Mouse (Mus musculus) hindbrain, embryonic 11.5 days (tissue): Measurements from ENCODE around the gene Rras2. TPM values are rescaled to one million over a fixed set of nuclear protein-coding genes. Genes with fewer than 3 reads are reported as not detected.

Source experiments
- ATAC-seq: fragments of 200-750 bp; cut with Nextera tagmentation; 2 replicates; pipeline ENCODE4 v1.8.0; 2017; ENCODE audit warnings: mild to moderate bottlenecking, moderate TSS enrichment, moderate library complexity; ENCODE audit not compliant: low FRiP score
- DNase-seq: peaks from one replicate; pipeline ENCODE4 v3.0.0-alpha.2; 2015; ENCODE audit warnings: low spot score
- H3K27ac ChIP-seq: fragments of 300-500 bp; sonication (generic); 2 replicates; pipeline ENCODE4 v1.5.1; 2014; ENCODE audit warnings: mild to moderate bottlenecking, low read depth, low read length
- H3K27me3 ChIP-seq: fragments of 300-500 bp; sonication (generic); 2 replicates; pipeline ENCODE4 v1.6.1; 2014; ENCODE audit warnings: mild to moderate bottlenecking, low read length, moderate library complexity, mixed read lengths; ENCODE audit not compliant: control insufficient read depth, insufficient read depth
- H3K36me3 ChIP-seq: fragments of 300-500 bp; sonication (generic); 2 replicates; pipeline ENCODE4 v1.6.1; 2014; ENCODE audit warnings: mild to moderate bottlenecking, low read length, moderate library complexity, mixed read lengths; ENCODE audit not compliant: control insufficient read depth, insufficient read depth
- H3K4me1 ChIP-seq: fragments of 300-500 bp; sonication (generic); replicated peaks from 2 replicates; pipeline ENCODE4 v1.6.1; 2014; ENCODE audit warnings: low read length, mixed read lengths; ENCODE audit not compliant: control insufficient read depth, insufficient read depth
- H3K4me2 ChIP-seq: fragments of 300-500 bp; sonication (generic); replicated peaks from 2 replicates; pipeline ENCODE4 v1.6.1; 2014; ENCODE audit warnings: mild to moderate bottlenecking, low read depth, low read length
- H3K4me3 ChIP-seq: fragments of 300-500 bp; sonication (generic); 2 replicates; pipeline ENCODE4 v1.5.1; 2014; ENCODE audit warnings: low read depth, low read length
- H3K9ac ChIP-seq: fragments of 300-500 bp; sonication (generic); 2 replicates; pipeline ENCODE4 v1.6.1; 2014; ENCODE audit warnings: low read depth, low read length
- H3K9me3 ChIP-seq: fragments of 300-500 bp; sonication (generic); 2 replicates; pipeline ENCODE4 v1.6.1; 2016; ENCODE audit warnings: low read length; ENCODE audit not compliant: control insufficient read depth
- WGBS: fragments of 180-500 bp; shearing (Covaris S2); extraction: QIAGEN DNeasy Blood & Tissue Kit; methylation state at CpG from one replicate; pipeline ENCODE4 v1.1.7; 2014; 5-methylcytosine and 5-hydroxymethylcytosine counted together
- polyA plus RNA-seq: library from polyadenylated mRNA; unstranded; fragments of >200 nt; fragmentation: Nextera tagmentation; extraction: Ambion mirVana; gene quantifications from 2 replicates; pipeline ENCODE4 v1.2.1, GENCODE M21; 2014

The Rras2 gene
- polyA plus RNA-seq, 1 experiment from 2014 or later = 24.3 TPM

DNA sequence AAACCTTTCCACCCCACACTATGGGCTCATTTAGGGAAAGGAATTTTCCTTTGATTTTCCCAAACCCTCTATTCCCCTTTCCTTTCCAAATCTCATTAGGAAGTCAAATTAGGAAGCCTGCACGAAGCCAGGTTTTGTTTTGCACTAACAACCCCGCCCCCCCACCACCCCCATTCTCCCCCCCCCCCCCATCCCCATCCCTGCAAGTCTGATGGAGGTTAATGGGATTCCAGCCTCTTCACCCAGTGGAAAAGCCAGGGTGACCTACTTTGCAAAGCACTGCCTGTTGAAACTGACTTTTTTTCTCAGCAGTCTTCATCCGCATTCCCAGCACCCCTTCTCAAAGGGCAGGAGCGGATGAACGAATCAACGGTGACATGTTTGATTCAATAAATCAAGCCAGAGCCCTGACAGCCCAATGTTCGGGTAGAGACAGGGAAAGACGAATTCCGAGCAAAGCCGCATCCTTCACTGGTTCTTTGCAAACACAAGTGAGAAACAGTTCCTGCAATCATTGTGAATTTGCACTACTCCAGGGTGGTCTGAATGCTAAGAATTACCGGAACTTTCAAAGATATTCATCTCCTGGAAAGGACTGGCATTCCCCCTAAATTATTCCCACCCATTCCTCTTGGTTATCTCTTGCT lies 97.4 kb downstream of the Rras2 start:
- no peaks in the 10 kb centered on the region for H3K27me3 ChIP-seq
- no peaks in the 10 kb centered on the region for H3K36me3 ChIP-seq
- no peak overlapping the region; the same call in 1 of the 2 replicates for H3K9ac ChIP-seq
- peak overlapping the region; percentile 26 for H3K4me3 ChIP-seq
- peak overlapping the region; percentile 46 for H3K4me2 ChIP-seq
- no peaks in the 10 kb centered on the region for H3K9me3 ChIP-seq
- H3K4me1 ChIP-seq = no peaks in the 10 kb centered on the region
- 5% methylated on average over 11 of the region's 11 CpGs for WGBS
- ATAC-seq (no peak), DNase-seq (no peak)
- H3K27ac ChIP-seq = no peak overlapping the region

DNA sequence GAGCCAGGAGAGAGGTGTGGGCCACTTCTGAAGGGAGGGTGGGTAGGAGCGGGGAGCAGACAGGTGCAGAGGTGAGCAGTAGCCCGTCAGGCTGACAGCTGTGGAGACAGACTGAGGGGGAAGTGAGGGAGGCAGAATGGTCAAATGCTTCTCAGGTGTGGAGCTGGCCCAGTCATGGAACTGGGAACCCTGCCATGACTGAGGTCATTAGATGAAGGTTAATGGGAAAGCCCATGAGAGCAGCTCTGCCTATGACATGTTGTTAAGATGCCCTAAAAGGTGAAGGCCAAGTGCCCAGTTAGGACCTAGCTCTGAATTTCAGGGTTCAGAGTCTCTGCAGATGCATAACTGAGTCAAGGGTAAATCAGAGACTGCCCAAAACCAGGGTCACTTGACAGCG lies 98.7 kb downstream of the Rras2 start:
- WGBS = 77% methylated on average over 3 of the region's 3 CpGs
- Histone ChIP-seq H3K4me3 (no peak overlapping the region), H3K9ac (no peak overlapping the region), H3K27me3 (no peaks in the 10 kb centered on the region), H3K36me3 (no peaks in the 10 kb centered on the region), H3K4me1 (no peaks in the 10 kb centered on the region), H3K27ac (no peak overlapping the region), H3K9me3 (no peaks in the 10 kb centered on the region), H3K4me2 (no peak overlapping the region)
- no peak for DNase-seq
- no peak for ATAC-seq

DNA sequence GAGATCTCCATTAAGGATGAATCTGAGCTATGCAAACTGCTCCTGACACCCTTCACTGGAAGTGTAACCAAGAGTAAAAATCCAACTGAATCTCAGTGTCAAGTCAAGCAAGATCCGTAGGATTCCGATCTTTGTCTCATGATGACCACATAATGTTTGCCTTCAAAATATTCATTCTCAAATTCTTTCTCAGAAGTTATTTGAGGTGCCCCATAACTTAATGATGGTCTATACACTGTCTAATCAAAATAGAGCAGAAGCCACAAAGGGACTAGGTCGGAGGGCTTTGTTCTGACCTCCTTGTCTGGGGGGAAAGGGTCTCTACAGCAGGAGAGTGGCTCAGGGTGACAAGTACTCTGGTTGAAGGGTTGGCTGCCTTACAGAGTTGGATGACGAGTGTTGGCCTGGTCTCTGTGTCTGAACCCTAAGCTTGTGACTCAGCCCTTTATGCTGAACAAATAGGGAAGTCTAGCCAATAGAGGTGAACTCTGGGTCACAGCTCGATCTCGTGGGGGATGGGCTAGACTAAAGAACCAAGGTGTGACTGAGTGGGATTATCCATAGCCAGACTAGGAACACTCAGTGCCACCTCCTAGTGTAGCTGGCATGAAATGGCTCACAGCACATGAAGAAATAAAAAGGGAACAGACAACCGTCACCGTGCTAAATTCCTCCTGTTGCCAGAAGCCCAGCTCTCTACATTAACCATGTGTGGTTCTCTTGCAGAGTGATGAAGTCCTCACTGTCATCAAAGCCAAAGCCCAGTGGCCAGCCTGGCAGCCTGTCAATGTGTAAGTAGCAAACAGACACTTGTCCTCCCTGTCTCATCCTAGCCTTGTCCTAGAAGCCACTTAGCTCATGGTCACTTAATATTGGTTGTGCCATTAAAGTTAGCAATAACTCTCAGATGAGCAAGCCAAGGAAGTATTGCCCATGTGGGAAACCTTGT lies 101.3 kb downstream of the Rras2 start:
- Histone ChIP-seq H3K36me3 (no peaks in the 10 kb centered on the region), H3K9ac (no peak overlapping the region), H3K4me1 (no peaks in the 10 kb centered on the region; the same call in 1 of the 2 replicates), H3K4me2 (no peak overlapping the region), H3K27ac (no peak overlapping the region), H3K9me3 (no peaks in the 10 kb centered on the region), H3K27me3 (no peaks in the 10 kb centered on the region), H3K4me3 (no peak overlapping the region)
- 86% methylated on average over 8 of the region's 8 CpGs for WGBS
- no peak for ATAC-seq
- no peak for DNase-seq

DNA sequence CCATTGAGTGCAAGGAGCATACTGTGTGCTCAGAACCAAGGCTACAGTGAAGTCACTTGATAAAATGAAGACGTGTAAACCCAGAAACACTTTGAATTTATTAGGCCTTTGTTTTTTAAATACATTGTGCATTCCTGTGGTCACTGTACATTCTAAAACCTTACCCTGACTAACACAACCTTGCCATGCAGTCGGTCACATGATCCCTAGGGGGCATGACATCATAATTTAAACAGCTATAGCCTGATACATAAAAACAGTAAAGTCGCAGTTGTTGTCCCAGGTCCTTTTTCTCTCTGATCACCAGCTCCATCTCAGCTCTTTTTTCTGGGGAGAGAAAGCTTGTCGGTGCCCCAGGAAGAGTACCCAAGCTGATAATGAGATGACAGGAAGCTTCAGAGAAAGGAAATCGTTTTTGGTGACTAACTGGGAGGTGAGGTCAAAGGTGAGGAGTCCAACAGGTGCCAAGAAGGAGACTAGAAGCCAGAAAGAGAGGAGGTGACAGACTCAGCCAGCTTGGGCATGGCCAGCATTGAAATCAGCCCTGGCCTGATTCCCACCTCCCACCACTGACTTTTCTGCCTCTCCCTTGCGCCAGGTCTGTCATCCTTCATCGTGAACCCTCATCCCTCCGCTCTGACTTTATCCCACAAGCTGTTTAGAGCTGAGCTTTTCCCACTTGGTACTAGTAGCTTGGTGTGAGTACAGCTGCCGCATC lies 105.7 kb downstream of the Rras2 start:
- Histone ChIP-seq H3K9me3 (no peaks in the 10 kb centered on the region), H3K4me1 (no peaks in the 10 kb centered on the region; the same call in 1 of the 2 replicates), H3K4me3 (no peak overlapping the region), H3K36me3 (no peaks in the 10 kb centered on the region), H3K4me2 (no peak overlapping the region), H3K9ac (no peak overlapping the region), H3K27me3 (no peaks in the 10 kb centered on the region), H3K27ac (no peak overlapping the region)
- no peak for ATAC-seq
- 74% methylated on average over 9 of the region's 9 CpGs for WGBS
- DNase-seq = no peak

DNA sequence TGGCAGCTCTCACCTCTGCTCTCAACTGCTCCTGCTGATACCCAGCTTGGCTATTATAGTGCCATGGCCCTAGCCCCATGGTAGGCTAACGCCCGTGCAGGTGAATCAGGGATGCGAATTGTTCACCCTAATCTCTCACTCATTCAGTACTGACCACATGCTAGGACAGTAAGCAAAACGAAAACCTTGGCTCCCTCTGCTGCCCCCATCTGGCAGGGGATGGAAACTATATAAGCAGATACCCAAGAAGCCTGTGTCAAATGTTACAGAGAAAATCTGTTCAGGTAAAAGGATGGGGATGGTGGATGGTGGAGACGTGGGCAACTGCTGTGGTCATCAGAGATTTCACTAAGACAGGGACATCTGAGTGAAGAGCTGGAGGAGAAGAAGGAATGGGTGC lies 110.0 kb downstream of the Rras2 start:
- Histone ChIP-seq H3K9ac (no peak overlapping the region), H3K9me3 (no peaks in the 10 kb centered on the region), H3K27ac (no peak overlapping the region), H3K36me3 (no peaks in the 10 kb centered on the region), H3K4me1 (no peaks in the 10 kb centered on the region), H3K4me2 (no peak overlapping the region), H3K27me3 (no peaks in the 10 kb centered on the region), H3K4me3 (no peak overlapping the region)
- ATAC-seq (no peak), DNase-seq (peak; percentile 45)
- WGBS = 75% methylated on average over 5 of the region's 5 CpGs

DNA sequence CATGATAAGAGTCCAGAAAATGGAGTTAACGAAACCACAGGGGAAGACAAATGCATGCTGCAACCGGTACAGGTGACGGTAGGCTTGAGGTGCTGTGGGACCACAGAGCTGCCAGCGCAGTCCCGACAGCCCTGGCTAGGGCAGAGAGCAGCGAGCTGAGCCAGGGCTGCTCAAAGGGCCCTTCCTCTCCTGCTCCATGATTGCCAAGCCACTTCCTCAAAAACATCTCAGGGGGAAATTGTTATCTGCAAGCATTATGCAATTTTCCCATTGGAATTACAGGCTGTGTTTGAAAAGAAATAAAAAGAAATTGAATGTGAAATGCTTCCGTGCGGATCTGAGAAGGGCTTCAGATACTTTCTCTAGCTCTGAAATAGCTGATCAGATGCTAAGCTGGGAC lies 111.1 kb downstream of the Rras2 start:
- H3K27ac ChIP-seq = no peak overlapping the region
- 83% methylated on average over 8 of the region's 8 CpGs for WGBS
- no peaks in the 10 kb centered on the region for H3K9me3 ChIP-seq
- no peaks in the 10 kb centered on the region for H3K4me1 ChIP-seq
- no peak overlapping the region for H3K9ac ChIP-seq
- no peaks in the 10 kb centered on the region for H3K27me3 ChIP-seq
- no peaks in the 10 kb centered on the region for H3K36me3 ChIP-seq
- H3K4me3 ChIP-seq = no peak overlapping the region
- no peak overlapping the region for H3K4me2 ChIP-seq
- DNase-seq (no peak), ATAC-seq (no peak)

DNA sequence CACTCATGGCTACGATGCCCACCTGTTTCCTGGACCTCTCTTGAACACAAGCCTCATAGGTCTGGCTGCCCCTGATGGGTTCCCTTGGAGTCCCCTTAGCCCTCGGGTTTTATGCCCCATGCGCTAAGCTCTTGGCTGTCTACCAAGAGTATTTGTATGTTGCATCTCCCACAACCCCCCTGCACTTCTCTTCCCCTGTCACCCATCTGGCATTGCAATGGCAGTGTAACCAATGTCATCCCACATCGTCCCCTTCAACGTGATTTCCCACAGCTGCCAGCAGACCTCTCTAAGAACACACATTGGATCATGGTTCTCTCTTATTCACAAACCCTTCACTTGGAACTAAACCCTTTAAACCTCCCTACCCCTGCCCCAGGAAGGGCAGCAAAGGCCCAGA lies 112.1 kb downstream of the Rras2 start:
- Histone ChIP-seq H3K36me3 (no peaks in the 10 kb centered on the region), H3K27me3 (no peaks in the 10 kb centered on the region), H3K4me2 (no peak overlapping the region), H3K9ac (no peak overlapping the region), H3K4me3 (no peak overlapping the region), H3K27ac (no peak overlapping the region), H3K4me1 (no peaks in the 10 kb centered on the region), H3K9me3 (no peaks in the 10 kb centered on the region)
- no peak for DNase-seq
- no peak for ATAC-seq
- WGBS = 73% methylated on average over 5 of the region's 5 CpGs

DNA sequence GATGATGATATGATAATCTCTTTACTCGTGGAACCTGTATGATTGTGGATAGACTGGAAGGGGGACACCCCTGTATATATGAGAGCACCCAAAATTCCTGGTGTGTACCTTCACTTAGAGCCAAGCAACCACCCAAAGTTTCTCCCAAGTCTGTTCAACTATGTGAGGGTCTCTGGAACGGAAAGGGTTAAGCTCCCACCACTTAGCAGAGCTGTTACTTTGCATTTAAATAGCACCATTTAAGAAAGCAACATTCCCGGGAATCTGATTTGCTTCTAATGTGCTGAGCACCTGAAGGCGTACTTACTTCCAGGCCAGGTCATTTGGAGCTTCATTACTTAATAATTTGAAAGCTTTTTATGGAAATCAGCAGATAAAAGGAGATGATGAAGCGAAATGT lies 113.4 kb downstream of the Rras2 start:
- Histone ChIP-seq H3K27me3 (no peaks in the 10 kb centered on the region), H3K4me2 (no peak overlapping the region), H3K9me3 (no peaks in the 10 kb centered on the region), H3K4me3 (no peak overlapping the region), H3K4me1 (no peaks in the 10 kb centered on the region), H3K9ac (no peak overlapping the region), H3K27ac (no peak overlapping the region), H3K36me3 (no peaks in the 10 kb centered on the region)
- ATAC-seq (no peak), DNase-seq (no peak)
- 23% methylated on average over 5 of the region's 5 CpGs for WGBS
